Mouse (Mus musculus) brain, embryonic 18.5 days (tissue): ENCODE measurements around the gene H2-Q1.
"Not testable (repeated sequence)": the region's sequence is repeated elsewhere in the genome, so short reads cannot be mapped to it uniquely, and the experiment has no call there.

Experiments used
- DNase-seq: peaks from one replicate; pipeline ENCODE4 v3.0.0-alpha.2; 2012; ENCODE audit warnings: low read depth, low spot score

H2-Q1 gene

DNA sequence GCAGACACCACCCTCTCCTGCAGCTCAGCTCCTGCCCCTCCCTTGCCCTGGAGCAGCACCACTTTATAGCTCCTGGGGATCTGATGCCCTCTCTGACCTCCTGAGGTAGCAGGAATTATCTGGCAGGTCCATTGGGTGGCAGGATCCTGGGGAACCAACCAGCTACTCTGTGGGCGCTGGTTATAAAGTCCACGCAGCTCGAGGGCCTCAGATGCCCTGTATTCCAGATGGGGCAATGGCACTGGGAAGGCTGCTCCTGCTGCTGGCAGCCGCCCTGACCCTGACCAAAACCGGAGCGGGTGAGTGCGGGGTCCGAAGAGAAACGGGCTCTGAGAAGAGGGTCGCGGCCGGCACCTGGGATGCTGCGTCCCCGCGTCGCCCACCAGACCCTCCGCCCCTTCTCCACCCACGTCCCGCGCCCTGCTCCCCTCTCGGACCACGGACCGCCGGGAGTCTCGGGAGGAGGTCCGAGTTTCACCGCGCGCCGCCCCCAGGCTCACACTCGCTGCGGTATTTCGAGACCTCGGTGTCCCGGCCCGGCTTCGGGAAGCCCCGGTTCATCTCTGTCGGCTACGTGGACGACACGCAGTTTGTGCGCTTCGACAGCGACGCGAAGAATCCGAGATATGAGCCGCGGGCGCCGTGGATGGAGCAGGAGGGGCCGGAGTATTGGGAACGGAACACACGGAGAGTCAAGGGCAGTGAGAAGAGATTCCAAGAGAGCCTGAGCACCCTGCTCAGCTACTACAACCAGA lies at the start of gene H2-Q1:
H2-Q1 (plus strand) TSS at position 79 of the 755 bp plus-strand sequence.
- no peak for DNase-seq

DNA sequence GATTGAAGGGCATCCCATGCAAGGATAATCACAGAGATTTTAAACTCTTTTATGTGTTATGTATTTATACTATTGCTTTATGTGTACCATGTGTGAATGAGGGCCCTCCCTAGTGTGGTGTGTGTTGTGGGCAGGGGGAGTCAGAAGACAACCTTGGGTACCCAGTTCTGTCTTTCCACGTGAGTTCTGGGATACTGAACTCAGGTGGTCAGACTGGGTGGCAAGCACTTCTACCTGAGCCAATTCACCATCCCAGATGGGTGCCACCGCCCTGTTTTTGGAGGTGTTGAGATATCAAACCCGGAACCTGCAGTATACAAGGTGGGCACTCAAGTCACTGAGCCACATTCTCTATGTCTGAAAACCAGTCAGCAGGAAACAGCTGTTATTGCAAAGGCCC lies 48.0 kb upstream of the H2-Q1 start:
- no peak for DNase-seq

DNA sequence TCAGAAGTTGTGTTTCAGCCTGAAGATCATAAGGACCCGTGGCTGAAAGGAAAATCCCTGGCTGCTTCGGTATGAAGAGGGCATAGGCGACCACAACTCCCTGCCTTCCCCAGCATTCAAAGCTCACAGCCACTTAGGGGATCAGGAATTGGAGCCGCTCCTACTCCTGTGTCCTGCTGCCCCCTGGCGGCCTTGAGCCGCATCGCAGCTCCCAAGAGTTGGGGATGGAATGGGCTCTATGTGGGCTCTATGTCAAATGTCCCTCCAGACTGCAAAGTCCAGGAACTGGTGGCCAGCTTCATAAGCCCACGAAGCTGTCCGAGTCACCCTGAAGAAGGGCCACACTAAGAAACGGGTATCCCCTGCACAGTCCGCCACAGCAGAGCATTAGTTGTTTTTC lies 45.4 kb upstream of the H2-Q1 start:
- DNase-seq, result no peak

DNA sequence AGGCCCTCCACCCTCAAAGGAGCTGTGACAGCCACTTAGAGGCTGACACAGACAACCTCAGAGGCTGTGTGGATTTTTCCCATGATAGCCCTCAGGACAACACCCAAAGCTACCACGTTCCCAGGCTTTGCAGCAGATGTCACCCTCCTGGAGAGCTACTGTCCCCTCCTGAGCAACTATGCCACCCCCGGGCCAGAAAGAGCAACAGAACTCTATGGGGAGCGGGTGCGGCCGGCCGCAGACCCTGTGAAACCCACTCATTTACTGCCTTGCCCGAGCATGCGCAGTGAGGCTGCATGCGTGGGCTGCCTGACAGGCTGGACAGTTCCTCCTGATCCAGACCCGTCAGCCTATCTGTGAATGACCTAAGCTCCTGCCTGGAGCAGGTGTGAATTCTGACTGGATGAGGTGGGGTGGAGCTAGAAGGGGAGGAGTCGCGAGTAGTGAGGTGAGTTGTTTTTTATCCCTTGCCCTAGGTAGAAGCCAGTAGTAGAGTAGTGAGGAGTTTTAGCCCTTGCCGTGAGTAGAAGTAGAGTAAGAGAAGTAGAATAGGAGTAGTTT lies 43.8 kb upstream of the H2-Q1 start:
- DNase-seq, result no peak

DNA sequence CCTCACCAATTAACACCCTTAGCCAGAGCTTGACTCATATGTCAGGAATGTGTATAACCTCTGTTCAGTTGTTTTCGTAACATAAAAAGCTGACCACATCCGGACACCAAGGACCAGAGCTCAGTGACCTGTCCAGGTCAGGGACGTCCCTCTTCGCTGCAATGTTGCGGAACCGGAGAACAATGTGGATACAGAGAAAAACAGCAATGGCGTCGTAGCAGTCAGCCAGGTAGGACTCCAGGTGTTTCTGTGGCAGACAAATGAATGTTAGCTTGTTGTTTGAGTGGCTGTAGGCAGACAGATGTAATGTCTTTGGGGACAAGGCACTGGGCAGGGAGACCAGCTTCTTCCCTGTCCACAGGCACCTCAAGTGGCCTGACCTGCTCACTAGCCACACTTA lies 42.2 kb upstream of the H2-Q1 start:
- DNase-seq, result no peak

DNA sequence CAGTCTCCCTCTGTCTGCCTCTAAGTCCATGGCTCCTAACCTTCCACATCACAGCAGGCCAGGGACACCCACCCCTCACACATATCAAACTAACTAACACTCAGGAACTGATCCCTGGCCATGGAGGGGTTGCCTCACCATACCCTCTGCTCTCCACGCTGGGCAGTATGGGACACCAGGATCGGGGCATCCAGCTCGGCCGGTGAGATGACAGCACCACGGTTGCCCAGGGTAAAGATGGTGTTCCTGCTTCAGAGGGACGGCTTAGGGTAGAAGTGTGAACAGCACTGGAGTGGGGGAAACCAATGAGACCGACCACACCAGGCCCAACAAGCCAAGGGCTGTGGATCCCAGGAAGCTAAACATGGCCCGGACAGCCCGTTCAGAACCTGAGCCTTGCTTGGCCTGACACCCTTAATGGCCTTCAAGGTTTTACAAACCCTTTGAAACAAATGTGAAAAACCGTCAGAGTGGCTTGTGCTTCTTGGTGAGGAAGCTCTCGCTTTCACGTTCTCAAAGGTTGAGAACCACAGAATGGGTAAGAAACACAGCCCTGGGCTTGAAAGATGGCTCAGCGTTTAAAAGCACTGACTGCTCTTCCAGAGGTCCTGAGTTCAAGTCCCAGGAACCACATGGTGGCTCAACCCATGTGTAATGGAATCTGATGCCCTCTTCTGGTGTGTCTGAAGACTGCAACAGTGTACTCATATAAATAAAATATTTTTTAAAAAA lies 41.1 kb upstream of the H2-Q1 start:
- no peak for DNase-seq

DNA sequence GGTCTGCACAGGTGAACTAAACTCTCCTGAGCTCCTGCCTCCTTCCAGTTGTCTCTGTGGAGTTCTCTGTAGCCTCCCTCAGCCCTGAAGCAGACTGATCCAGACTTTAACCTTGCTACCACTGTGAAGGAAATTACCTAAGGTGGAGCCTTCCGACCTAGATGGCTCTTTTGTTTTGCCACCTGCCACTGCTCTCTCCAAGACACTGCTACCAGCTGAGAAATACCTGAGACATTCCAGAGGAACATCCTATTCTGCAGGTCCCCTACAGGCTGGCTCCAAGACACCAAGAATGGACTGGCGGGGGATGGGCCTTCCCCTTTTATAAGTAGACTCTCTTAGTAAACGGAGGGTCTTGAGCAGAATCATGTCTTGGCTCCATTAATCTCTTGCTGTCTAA lies 39.9 kb upstream of the H2-Q1 start:
- DNase-seq, result no peak

DNA sequence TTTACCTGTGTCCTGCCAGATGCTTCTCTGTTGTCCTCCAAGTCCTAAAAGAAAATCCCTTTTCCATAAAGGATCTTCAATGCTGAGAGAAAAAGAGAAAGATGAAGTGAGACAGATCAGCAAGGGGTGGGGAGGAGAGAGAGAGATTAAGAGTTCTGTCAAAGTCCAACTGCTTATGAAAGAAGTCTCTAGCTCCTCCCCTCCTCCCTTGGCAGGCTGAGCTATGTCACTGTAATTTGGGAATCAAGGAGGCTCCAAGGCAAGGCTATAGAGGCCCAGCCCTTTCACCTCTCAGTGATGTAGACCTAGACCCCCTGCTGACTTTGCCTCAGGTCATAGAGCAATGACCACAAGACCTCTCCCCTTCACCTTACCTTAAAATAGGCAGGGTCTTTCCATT lies 34.8 kb upstream of the H2-Q1 start:
- no peak for DNase-seq

DNA sequence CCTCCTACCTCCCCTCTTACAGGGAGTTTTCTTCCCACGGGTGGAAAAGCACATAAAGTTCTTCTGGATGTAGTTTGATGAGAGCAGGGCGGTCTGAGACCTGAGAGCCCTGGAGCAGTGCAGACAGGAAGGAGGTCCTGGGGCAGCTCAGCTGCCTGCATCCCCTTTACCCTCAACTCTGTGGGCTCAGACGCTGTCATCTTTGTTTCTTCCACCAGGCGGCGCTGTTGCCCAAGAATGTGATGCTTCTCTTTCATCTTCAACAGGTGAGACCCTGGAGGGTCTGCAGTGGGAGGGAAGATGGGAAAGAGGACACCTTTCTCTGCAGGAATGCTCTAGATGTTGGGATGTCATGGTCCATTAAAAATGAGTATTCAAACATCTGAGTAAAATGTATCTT lies 24.4 kb upstream of the H2-Q1 start:
- DNase-seq, result not testable (repeated sequence)

DNA sequence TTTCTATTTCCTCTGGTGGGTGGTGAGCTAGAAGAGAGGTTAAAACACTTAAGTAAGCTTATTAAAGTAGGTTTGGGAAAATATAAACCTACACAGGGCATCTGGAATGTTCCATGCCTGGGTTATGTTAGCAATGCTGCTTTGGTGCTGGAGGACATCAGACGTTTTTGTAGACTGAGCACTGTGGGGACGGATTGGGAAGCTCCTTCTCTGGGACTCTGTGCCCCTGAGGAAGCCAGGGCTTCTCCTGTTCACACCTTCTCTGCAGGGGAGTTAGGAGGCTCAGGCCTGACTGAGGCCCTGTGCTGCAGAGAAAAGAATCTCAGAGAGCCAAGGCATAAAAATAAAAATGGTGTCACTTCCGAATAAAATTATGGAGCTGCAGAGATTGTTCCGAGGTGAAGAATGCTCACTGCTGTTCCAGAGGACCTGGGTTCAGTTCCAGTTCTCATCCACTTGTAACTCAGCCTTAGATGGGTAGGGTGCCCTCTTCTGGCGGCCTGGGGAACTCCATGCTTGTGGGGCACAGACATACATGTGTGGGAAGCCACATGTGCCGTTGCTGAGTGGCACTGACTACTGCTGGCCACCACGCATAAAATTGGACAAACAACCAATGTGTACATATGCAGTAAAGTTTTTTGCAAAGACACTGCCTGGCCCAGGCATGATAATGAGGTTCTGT lies 19.8 kb upstream of the H2-Q1 start:
- not testable (repeated sequence) for DNase-seq

DNA sequence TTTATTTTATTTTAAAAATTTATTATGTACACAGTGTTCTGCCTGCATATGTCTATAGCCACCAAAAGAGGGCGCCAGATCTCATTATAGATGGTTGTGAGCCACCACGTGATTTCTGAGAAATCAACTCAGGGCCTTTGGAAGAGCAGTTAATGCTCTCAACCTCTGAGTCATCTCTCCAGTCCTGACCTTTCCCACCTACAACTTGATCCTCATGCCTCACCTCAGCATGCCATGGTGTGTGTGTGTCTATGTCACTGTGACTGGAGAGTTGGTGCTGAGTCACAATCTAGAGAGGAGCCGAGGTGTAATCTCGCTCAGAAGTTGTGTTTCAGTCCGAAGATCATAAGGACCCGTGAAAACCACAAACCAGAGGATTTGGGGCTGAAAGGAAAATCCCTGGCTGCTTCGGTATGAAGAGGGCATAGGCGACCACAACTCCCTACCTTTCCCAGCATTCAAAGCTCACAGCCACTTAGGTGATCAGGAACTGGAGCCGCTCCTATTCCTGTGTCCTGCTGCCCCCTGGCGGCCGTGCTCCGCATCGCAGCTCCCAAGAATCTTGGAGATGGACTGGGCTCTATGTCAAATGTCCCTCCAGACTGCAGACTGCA lies 18.5 kb upstream of the H2-Q1 start:
- peak; percentile 6 for DNase-seq

DNA sequence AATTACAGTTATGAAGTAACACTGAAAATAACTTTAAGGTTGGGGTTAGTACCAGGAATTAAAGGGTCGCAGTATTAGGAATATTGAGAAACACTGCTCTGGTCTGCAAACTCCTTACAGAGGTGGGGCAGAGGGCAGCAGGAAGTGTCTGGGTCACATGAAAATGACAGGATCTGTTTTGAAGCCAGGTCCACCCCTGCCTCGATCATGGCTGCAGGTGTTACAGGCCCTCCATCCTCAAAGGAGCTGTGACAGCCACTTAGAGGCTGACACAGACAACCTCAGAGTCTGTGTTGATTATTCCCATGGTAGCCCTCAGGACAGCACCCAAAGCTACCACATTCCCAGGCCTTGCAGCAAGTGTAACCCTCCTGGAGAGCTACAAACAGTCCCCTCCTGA lies 16.9 kb upstream of the H2-Q1 start:
- DNase-seq, result no peak

DNA sequence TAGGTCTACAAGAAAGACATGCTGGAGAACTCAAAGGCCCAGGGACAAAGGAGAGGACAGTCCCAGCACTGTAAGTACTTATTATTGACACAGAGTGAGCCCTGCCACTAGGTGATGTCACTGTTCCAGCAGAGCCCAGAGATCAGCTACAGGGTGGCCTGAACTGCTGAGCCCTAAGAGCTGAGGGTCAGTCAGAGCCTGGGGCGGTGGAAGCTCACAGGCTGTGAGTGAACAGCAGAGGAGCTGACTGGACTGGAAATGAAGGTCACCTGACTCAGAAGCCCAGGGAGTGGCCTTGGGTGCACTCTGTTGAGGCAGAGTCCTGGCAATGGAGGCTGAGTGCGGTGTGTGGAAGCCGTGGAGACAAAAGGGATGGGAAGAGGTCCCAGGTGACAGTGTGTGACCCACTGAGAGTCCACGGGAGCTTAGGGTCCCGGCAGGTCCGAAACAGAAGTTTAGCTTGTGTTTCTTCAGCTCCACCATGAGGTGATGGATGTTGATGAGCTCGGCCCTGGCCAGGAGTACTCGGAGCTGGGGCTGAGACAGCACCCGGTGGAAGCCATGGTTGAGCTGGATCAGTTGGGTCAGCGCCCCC lies 16.4 kb upstream of the H2-Q1 start:
- no peak for DNase-seq

DNA sequence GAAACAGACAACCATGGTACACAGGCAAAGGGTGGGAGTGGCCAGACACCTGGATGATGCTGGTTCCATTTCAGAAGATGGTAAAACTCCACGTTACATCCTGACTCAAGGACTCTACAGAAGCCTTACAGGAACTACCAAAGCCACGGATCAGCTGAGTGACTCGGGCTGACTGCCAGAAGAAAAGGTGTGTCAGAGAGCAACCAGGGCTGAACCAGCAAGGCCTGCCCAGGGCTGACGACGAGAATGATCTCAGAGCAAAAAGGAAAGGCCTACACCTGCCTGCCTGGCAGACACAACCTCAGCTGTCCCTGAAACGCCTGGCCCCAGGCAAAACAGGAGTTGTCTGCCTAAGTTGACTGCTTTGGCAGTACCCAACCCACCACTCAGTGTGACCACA lies 15.7 kb upstream of the H2-Q1 start:
- no peak for DNase-seq

DNA sequence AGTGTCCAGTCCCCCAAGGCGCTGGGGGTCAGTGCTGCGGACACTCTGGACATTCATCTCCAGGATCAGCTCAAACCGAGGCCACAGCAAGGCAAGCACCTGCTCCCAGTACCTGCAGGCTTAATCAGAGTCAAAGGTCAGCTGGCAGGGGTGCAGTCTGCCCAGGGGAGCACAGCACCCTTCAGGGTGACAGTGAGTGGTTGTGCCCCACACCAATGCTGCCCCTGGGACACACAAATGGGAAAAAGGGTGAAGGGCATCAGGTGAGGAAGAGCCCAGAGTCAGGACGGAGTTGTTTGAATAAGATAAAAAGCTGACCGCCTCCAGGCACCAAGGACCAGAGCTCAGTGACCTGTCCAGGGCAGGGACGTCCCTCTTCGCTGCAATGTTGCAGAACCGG lies 15.3 kb upstream of the H2-Q1 start:
- DNase-seq, result not testable (repeated sequence)

DNA sequence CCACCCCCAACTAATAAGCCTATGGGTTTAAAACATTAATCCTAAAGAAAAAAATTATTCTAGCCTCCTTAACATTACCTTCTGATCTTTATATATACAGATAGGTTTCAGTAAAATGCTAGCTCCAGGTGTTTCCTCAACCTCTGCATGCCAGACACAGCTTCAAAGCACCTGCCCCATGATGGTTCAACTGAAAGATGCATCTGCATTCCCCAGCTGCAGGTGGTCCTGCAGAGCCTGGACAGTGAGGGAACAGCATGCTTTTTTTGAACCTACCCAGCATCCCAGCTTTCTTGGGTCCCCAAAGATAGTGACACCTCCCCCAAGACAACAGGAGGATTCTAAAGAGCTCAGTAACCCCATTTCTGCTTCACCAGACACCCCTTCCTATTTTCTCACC lies 1.5 kb upstream of the H2-Q1 start:
- no peak for DNase-seq

DNA sequence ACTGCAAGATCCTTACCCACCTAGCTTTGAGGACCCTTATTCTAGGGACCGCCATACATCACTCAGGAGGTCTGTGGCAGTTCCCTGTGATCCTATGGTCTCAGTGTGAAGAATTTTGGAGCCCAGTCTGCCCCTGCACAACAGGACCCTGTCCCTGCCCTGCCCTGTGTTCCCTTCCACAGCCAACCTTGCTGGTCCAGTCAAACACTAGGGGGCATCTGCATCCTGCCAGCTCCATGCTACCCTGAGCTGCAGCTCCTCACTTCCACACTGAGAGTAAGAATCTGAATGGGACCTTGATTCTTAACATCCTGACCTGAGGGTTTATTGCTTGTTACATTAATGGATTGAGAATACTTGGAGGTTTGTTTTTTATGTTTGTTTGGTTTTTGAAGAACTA lies 4.9 kb downstream of the H2-Q1 start:
- DNase-seq, result not testable (repeated sequence)

DNA sequence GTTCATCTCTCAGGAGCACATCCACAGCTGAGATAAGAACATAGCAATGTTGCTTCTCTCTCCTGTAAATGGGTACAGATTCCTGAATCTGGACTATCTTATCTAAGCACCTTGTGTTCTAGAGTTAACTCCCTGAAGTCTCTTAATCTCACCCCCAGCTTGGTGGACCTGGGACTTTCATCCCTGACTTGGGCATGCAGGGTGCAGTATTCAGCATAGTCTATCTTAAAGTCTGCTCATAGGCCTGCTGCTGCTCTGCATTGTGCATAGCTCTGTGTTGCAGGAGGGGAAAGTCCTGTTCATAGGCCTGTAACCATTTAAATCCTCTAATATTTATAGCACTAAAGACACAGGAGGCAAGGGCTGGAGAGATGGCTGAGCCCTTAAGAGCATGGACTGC lies 5.8 kb downstream of the H2-Q1 start:
- not testable (repeated sequence) for DNase-seq

DNA sequence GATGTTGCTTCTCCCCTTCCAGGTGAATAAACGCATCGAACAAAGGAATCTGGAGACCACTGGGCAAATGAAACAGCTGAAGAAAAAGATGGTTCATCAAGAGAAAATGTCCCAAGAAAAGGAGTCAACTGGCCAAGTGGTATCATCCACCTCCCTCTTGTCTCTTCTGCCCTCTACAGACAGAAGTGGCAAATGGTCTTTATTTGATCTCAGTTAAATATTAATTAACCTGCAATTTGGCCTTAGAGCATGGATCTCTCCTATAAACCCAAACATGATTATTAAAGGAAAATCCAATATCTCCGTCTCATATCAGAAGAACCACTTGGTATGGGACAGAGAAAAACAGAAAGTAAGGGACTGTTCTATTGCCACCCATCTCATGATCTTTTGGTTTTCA lies 9.5 kb downstream of the H2-Q1 start:
- not testable (repeated sequence) for DNase-seq

DNA sequence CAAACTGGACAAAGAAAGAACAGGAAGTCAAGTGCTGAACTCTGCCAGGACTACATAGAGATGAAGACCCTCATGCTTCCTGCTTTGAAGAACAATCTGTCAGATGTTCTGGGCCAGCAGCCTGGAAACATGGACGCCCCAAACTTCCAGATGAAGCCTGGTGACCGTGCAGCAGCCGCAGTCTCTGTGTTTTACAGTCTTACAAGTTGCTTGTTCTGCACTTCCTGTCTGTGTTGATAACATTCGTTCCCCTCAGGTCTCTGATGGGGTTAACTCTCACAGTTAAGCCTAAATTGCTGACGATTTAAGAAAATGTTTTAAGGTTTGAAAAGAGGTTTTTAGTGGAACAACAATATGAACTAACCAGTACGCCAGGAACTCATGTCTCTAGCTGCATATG lies 11.3 kb downstream of the H2-Q1 start:
- DNase-seq, result not testable (repeated sequence)

DNA sequence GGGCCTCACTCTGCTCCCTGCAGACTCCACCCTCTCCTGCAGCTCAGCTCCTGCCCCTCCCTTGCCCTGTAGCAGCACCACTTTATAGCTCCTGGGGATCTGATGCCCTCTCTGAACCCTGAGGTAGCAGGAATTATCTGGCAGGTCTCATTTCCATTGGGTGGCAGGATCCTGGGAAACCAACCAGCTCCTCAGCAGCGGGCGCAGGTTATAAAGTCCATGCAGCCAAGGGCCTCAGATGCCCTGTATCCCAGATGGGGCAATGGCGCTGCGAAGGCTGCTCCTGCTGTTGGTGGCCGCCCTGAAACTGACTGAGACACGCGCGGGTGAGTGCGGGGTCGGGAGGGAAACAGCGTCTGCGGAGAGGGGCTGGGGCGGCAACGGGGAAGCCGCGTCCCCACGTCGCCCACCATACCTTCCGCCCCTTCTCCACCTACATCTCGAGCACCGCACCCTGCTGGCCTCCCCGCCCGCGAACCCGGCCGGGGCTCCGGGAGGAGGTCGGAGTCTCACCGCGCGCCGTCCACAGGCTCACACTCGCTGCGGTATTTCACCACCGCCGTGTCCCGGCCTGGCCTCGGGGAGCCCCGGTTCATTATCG lies 22.0 kb downstream of the H2-Q1 start, which contains the start of gene H2-Q2:
H2-Q2 (plus strand) TSS at position 172 of the 601 bp plus-strand sequence.
- DNase-seq, result no peak
